Mouse (Mus musculus) bone marrow macrophage, adult 2 months (primary cell): Measurements from ENCODE around the gene Tmem178b. TPM values are rescaled to one million over a fixed set of nuclear protein-coding genes. Genes with fewer than 3 reads are reported as not detected.

Experiments used
- H3K27ac ChIP-seq: 2 replicates; pipeline ENCODE4 v1.5.1; 2012; ENCODE audit warnings: low read depth, low read length; ENCODE audit not compliant: insufficient read depth
- H3K4me1 ChIP-seq: 2 replicates; pipeline ENCODE4 v1.6.1; 2012; ENCODE audit warnings: low read length; ENCODE audit not compliant: control insufficient read depth, insufficient read depth
- H3K4me3 ChIP-seq: 2 replicates; pipeline ENCODE4 v1.5.1; 2012; ENCODE audit warnings: mild to moderate bottlenecking, low read length, moderate library complexity; ENCODE audit not compliant: insufficient read depth
- CTCF ChIP-seq: IDR thresholded peaks from 2 replicates; pipeline ENCODE4 v1.5.1; 2012; ENCODE audit warnings: low read depth, mild to moderate bottlenecking, low read length, moderate library complexity
- POLR2A ChIP-seq: IDR thresholded peaks from 2 replicates; pipeline ENCODE4 v1.6.1; 2012; ENCODE audit warnings: mild to moderate bottlenecking, low read depth, low read length, borderline replicate concordance
- polyA plus RNA-seq: library from polyadenylated mRNA; stranded (reverse); fragments of >200 nt; gene quantifications from 2 replicates; pipeline ENCODE4 v1.2.4, GENCODE M21; 2012; ENCODE audit not compliant: missing spikeins, insufficient read depth, insufficient read length

Tmem178b gene
- polyA plus RNA-seq, 1 experiment = not detected

DNA sequence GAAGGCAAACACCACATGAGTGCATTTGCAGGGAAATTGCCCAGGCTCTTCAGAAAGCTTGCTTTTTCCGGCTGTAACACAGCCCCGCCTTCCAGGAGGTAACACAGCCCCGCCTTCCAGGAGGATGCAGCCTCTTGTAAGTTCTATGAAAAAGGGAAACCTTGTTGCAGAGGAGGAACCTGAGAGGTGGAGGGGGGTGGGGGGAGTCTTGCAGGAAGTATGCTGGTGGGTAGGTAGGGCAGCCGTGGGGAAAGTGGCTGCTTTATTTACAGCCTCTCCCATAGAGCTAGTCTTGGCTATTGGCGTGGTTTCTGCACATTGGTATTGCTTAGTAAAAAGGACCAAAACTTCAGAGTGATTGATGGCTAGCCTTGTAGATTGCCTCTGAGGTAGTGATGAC lies 140.3 kb downstream of the Tmem178b start:
- no peak for TF ChIP-seq CTCF
- TF ChIP-seq POLR2A = no peak
- H3K4me1 ChIP-seq = no peaks in the 10 kb centered on the region
- H3K4me3 ChIP-seq = no peak overlapping the region
- H3K27ac ChIP-seq = no peak overlapping the region

- H3K4me3 ChIP-seq = no peak overlapping the region
- H3K27ac ChIP-seq = no peak overlapping the region
- TF ChIP-seq POLR2A (no peak), CTCF (no peak)
- H3K4me1 ChIP-seq = no peaks in the 10 kb centered on the region
Observed at GRCm38 (mm10) chr6:40015185-40015584, 142.1 kb downstream of the Tmem178b start.

- TF ChIP-seq POLR2A (no peak), CTCF (no peak)
- Histone ChIP-seq H3K4me3 (no peak overlapping the region), H3K27ac (no peak overlapping the region), H3K4me1 (no peaks in the 10 kb centered on the region)
Observed at GRCm38 (mm10) chr6:40015711-40016460, 142.8 kb downstream of the Tmem178b start.

DNA sequence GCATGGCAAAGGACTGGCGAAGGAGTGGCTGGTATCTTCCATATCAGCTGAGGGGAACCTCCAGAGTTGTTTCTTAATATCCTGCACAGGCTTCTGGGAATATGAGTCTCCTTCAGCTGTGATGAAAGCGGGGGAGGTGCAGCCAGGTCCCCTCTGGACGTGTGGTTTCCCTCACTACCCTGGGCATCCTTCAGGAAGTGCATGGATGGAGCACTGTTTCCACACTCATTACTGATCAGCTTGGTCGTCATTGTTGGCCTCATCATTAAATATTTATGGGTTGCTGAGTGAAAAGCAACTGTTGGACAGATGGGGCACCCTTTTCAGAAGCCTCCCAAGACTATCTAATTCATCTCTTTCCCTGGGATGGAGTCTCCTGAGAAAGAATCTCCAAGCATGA lies 146.3 kb downstream of the Tmem178b start:
- H3K27ac ChIP-seq = no peak overlapping the region
- H3K4me3 ChIP-seq = no peak overlapping the region

DNA sequence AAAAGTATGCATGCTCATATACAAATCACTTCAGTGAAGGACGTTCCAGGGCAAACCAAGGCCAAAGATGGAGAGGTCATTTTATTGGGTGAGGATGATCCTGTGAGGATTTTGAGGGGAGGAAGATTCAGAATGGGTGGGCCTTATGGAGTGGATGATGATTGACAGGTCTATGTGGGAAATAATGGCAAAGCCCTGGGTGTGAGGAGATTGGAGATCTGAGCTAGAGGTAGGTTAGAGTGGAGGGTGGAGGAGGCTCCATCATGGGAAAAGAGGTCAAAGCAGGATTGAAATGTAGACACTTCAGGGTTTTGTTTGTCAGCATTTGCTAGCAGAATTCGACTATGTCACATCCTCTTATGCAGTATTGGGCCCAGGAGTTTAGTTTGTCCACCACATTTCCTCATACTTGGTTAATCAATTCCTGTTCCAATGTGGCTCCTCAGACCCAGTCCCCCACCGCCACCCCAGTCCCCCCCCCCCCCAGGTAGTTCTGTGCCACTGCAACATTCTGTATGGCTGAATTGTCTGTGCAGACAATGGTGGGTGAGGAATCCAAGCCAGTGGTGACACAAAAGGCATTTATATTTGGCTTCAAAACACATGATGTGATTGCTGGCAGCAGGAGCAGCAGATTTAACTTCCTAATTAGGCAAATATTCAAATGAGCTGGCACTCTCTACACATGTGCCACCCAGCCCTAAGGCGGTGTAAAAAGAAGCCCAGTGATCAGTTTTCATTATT lies 150.7 kb downstream of the Tmem178b start:
- TF ChIP-seq POLR2A (no peak), CTCF (no peak)
- no peak overlapping the region for H3K27ac ChIP-seq
- no peaks in the 10 kb centered on the region for H3K4me1 ChIP-seq
- H3K4me3 ChIP-seq = no peak overlapping the region

More for the DNA sequence above, 146.3 kb downstream of the Tmem178b start:
- H3K4me1 ChIP-seq = no peaks in the 10 kb centered on the region
- TF ChIP-seq POLR2A (no peak), CTCF (no peak)

- no peak for TF ChIP-seq CTCF
- no peak for TF ChIP-seq POLR2A
- Histone ChIP-seq H3K4me3 (no peak overlapping the region), H3K4me1 (no peaks in the 10 kb centered on the region)
Observed at GRCm38 (mm10) chr6:40024336-40024934, 151.4 kb downstream of the Tmem178b start.

DNA sequence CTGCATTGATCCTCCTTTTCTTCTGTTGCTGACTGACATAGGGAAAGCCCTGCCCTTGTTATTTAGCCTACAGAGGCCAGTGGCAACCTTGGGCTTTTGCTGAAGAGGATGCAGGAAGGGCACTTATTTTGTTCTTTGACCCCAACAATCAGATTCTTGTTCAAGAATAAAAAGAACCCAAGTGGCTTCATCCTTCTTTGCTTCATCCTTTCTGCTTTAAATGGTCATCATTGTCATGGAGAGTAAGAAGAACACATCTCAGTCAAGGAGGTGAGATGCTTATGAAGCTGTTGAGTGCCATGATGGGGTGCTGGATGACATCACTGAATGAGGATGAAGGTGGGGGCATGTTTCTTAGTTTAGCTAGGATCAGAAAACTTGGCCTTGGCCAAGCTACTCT lies 159.8 kb downstream of the Tmem178b start:
- no peak overlapping the region for H3K4me3 ChIP-seq
- H3K27ac ChIP-seq = no peak overlapping the region
- no peak for TF ChIP-seq CTCF
- TF ChIP-seq POLR2A = no peak
- no peaks in the 10 kb centered on the region for H3K4me1 ChIP-seq

More at GRCm38 (mm10) chr6:40024336-40024934, 151.4 kb downstream of the Tmem178b start:
- H3K27ac ChIP-seq = no peak overlapping the region

- Histone ChIP-seq H3K4me3 (no peak overlapping the region), H3K27ac (no peak overlapping the region), H3K4me1 (no peaks in the 10 kb centered on the region)
- TF ChIP-seq POLR2A (no peak), CTCF (no peak)
Observed at GRCm38 (mm10) chr6:40033935-40034334, 160.9 kb downstream of the Tmem178b start.

DNA sequence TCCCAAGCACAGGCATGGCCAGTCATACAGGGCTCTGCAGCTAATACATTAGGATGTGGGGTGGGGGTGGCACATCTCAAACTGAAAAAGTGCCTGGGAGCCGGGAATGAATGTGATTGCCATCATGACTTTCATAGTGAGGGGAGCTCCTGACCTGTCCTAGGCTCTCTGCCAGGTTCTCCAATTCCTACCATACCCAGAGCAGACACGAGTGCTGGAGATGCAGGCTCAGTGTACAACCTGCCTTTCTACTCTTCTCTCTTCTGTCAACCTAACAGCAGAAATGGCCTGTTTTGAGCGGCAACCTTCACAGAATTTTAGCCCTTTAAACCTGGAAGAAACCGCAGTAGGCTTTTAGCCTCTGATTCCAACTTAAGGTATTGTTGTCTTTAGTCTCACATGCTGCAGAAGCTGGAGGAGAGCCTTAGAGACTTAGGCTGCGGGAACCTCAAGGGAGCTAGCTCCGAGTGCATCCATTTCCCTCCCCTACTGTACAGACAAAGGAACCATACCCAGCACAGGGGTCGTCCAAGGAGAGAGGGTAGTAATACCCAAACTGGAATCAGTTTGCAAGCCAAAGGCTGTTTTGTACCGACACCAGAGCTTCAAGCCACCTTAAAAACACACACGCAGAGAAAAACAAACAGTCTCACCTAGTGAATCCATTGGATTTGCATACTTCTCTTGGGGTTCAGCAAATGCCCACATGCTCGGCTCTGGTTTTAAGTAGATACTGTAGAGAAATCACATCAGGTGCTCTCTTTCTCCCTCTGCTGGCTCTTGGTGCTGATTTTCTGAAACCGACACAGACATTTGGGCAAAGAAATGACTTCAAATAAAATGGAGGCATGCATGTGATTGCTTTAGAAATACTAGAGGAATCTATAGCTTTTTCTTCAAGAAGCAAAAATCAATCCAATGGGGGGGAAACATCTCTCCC lies 176.2 kb downstream of the Tmem178b start:
- Histone ChIP-seq H3K4me1 (no peaks in the 10 kb centered on the region), H3K27ac (no peak overlapping the region), H3K4me3 (no peak overlapping the region)
- no peak for TF ChIP-seq POLR2A
- no peak for TF ChIP-seq CTCF
